Mouse (Mus musculus): ENCODE measurements around the gene Agfg2. TPM values are rescaled to one million over a fixed set of nuclear protein-coding genes. Genes with fewer than 3 reads are reported as not detected.

Gene Agfg2
- polyA plus RNA-seq, 1 experiment from 2014 or later = 14.8 TPM

DNA sequence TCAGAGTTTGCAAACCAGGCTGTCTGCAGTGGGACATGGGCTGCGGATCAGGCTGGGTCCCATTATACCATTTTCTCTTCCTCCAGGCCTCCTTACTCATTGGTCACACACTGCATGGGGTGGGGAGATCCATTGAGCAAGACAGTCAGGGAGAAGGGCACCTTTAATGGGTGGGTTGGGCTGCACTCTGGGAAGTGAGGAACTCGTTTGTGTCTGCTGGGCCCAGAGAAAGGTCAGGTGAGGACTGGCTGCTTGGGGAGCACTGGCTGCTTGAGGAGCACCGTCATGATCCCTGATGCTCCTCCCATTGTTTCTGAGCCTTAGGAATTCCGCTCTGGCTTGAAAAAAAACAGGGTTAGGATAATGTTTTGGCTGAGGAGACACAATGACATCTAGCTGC lies 41.6 kb downstream of the Agfg2 start:
- Histone ChIP-seq H3K27ac (ENCODE audit: low read depth, low read length) (no peak overlapping the region), H3K9ac (ENCODE audit: low read depth, low read length) (no peak overlapping the region), H3K27me3 (ENCODE audit: control insufficient read depth, insufficient read depth, low read length) (peaks cover 7% of the 10 kb centered on the region; the same call in 1 of the 2 replicates), H3K4me2 (replicated peaks; ENCODE audit: low read depth, low read length) (no peak overlapping the region), H3K9me3 (ENCODE audit: control insufficient read depth, low read length) (no peaks in the 10 kb centered on the region), H3K36me3 (ENCODE audit: control insufficient read depth, insufficient read depth, low read length) (peaks cover 40% of the 10 kb centered on the region), H3K4me3 (ENCODE audit: low read length) (no peak overlapping the region), H3K4me1 (ENCODE audit: control insufficient read depth, insufficient read depth, low read length) (peaks cover 16% of the 10 kb centered on the region)
- 56% methylated on average over 4 of the region's 4 CpGs for WGBS
- ATAC-seq (ENCODE audit: low FRiP score, low TSS enrichment) = no peak

DNA sequence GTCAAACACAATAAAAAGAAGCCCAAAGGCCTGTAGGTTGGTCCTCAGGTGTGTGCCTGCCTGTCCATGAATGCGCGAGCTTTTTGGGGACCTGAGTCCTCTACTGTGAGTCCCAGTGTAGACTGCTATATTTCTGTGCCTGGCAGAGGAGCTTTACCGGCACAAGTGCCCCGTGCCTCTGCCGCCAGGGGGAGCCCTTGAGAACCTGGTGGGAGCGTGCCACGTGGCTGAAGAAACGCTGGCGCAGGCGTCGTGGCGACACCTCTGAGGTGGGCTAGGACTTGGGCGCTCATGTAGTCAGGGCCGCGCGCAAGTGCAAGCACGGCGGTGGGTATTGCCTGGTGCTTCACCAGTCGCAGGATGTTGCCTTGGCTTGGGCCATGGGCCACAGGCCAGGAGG lies 43.5 kb downstream of the Agfg2 start, which contains the start of gene Sap25:
Gene Sap25 (plus strand): TSS at position 281 of the 400 bp plus-strand sequence.
- no peak within 1 kb of the TSS for H3K4me3 ChIP-seq (ENCODE audit: low read length)
- peaks cover 7% of the 10 kb centered on the region; the same call in 1 of the 2 replicates for H3K27me3 ChIP-seq (ENCODE audit: control insufficient read depth, insufficient read depth, low read length)
- no peak within 1 kb of the TSS for H3K9ac ChIP-seq (ENCODE audit: low read depth, low read length)
- H3K27ac ChIP-seq (ENCODE audit: low read depth, low read length) = no peak within 1 kb of the TSS
- no peak within 1 kb of the TSS for H3K4me2 ChIP-seq (replicated peaks; ENCODE audit: low read depth, low read length)
- peaks cover 59% of the 10 kb centered on the region for H3K36me3 ChIP-seq (ENCODE audit: control insufficient read depth, insufficient read depth, low read length)
- H3K9me3 ChIP-seq (ENCODE audit: control insufficient read depth, low read length) = no peaks in the 10 kb centered on the region
- ATAC-seq (ENCODE audit: low FRiP score, low TSS enrichment) = no peak
- peaks cover 10% of the 10 kb centered on the region; the same call in 1 of the 2 replicates for H3K4me1 ChIP-seq (ENCODE audit: control insufficient read depth, insufficient read depth, low read length)
- WGBS = 91% methylated on average over 19 of the region's 19 CpGs

DNA sequence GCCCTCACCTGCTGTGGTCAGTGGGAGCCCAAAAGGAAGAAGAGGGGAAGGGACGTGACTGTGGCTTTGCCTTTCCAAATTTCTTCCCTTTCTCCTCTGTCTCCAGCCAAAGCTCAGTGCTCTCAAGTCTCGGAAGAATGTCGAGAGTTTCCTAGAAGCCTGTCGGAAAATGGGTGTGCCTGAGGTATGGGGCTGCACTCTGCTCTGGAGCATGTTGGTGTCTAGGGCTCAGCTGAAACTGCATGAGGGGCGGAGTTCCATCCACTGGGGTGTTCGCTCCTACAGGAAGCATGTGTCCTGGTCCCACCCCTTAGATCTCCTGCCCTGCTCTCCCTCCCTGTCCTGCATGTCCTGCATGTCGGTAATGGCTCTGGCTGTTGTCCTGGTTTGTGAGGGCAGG lies 45.1 kb downstream of the Agfg2 start:
- Histone ChIP-seq H3K4me3 (ENCODE audit: low read length) (no peak overlapping the region), H3K9me3 (ENCODE audit: control insufficient read depth, low read length) (no peaks in the 10 kb centered on the region), H3K4me1 (ENCODE audit: control insufficient read depth, insufficient read depth, low read length) (no peaks in the 10 kb centered on the region), H3K27ac (ENCODE audit: low read depth, low read length) (no peak overlapping the region), H3K9ac (ENCODE audit: low read depth, low read length) (no peak overlapping the region), H3K36me3 (ENCODE audit: control insufficient read depth, insufficient read depth, low read length) (peaks cover 70% of the 10 kb centered on the region), H3K27me3 (ENCODE audit: control insufficient read depth, insufficient read depth, low read length) (no peaks in the 10 kb centered on the region), H3K4me2 (replicated peaks; ENCODE audit: low read depth, low read length) (no peak overlapping the region)
- 83% methylated on average over 7 of the region's 7 CpGs for WGBS
- no peak for ATAC-seq (ENCODE audit: low FRiP score, low TSS enrichment)

DNA sequence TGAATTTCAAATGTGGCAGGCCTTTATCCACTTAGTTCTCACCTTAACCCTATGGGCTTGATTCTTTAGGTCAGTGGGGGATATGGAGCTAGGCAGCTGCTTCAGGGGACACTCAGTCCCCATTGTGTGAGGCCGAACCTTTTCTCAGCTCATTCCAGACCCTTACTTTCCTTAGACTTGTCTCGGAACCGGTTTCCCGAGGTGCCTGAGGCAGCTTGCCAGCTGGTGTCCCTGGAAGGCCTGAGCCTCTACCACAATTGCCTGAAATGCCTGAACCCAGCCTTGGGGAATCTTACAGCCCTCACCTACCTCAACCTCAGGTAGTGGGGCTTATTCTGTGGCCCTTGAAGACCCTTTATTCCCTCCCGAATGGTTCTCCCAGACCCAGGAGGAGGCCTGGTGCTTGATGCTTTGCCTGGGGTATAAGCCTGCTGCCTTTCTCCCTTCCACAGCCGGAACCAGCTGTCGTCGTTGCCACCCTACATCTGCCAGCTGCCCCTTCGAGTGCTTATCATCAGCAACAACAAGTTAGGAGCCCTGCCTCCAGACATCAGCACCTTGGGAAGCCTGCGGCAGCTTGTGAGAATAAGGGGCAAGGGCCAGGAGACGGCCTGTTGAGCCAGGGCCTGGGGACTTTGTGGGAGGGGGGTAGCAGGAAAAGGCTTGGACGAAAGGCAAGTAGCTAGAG lies 51.0 kb downstream of the Agfg2 start:
- Histone ChIP-seq H3K27me3 (ENCODE audit: control insufficient read depth, insufficient read depth, low read length) (no peaks in the 10 kb centered on the region), H3K9ac (ENCODE audit: low read depth, low read length) (peak overlapping the region; percentile 8; the same call in 1 of the 2 replicates), H3K9me3 (ENCODE audit: control insufficient read depth, low read length) (no peaks in the 10 kb centered on the region), H3K27ac (ENCODE audit: low read depth, low read length) (no peak overlapping the region), H3K4me2 (replicated peaks; ENCODE audit: low read depth, low read length) (no peak overlapping the region), H3K36me3 (ENCODE audit: control insufficient read depth, insufficient read depth, low read length) (peaks cover 50% of the 10 kb centered on the region), H3K4me1 (ENCODE audit: control insufficient read depth, insufficient read depth, low read length) (peaks cover 31% of the 10 kb centered on the region), H3K4me3 (ENCODE audit: low read length) (no peak overlapping the region)
- no peak for ATAC-seq (ENCODE audit: low FRiP score, low TSS enrichment)
- 83% methylated on average over 12 of the region's 12 CpGs for WGBS

DNA sequence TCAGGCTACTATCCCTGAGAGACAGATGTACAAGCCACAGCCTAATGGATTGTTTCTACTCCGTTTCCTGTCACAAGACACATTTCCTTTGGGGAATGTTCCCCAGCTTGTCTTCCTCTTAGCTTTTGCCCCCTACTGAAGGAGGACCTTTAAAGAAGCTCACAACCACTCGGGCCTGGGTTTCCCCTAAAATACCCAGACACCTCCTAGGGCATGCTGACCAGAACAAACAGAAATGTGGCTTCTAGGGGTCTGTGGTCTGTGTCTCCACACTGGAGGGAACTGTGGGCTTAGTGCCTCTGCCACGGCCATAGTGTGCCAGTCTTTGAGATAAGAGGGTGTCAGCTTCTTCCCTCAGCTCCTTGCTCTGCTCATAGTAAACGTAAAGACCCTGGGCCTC lies 52.9 kb downstream of the Agfg2 start:
- H3K4me1 ChIP-seq (ENCODE audit: control insufficient read depth, insufficient read depth, low read length) = peaks cover 38% of the 10 kb centered on the region
- H3K4me3 ChIP-seq (ENCODE audit: low read length) = peak overlapping the region; percentile 69; the same call in 1 of the 2 replicates

DNA sequence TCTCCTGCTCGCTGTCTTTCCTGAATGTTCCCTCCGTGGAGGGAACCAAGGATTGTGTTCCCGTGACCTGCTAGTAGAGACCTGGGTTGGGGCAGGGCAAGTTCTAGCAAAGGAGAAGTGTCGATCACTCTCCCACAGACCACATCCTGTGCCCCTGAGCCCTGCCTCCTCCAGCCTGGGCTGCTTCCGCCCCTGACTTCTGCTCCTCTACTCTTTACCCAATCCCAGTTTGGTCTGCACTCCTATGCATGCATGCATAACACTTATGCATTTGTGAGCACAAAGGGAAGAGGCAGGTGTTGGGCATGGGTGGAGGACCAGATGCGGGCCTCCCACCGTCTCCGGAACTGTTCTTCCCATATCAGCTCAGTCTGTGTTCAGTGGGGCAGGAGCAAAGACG lies 53.4 kb downstream of the Agfg2 start:
- Histone ChIP-seq H3K27me3 (ENCODE audit: control insufficient read depth, insufficient read depth, low read length) (no peaks in the 10 kb centered on the region), H3K27ac (ENCODE audit: low read depth, low read length) (peak overlapping the region; percentile 93), H3K4me2 (replicated peaks; ENCODE audit: low read depth, low read length) (peak overlapping the region; percentile 68), H3K4me1 (ENCODE audit: control insufficient read depth, insufficient read depth, low read length) (peaks cover 38% of the 10 kb centered on the region), H3K9ac (ENCODE audit: low read depth, low read length) (peak overlapping the region; percentile 75; the same call in 1 of the 2 replicates), H3K36me3 (ENCODE audit: control insufficient read depth, insufficient read depth, low read length) (peaks cover 27% of the 10 kb centered on the region), H3K4me3 (ENCODE audit: low read length) (peak overlapping the region; percentile 69; the same call in 1 of the 2 replicates), H3K9me3 (ENCODE audit: control insufficient read depth, low read length) (no peaks in the 10 kb centered on the region)
- ATAC-seq (ENCODE audit: low FRiP score, low TSS enrichment) = no peak
- WGBS = 36% methylated on average over 9 of the region's 9 CpGs

More for the DNA sequence above, 52.9 kb downstream of the Agfg2 start:
- Histone ChIP-seq H3K27me3 (ENCODE audit: control insufficient read depth, insufficient read depth, low read length) (no peaks in the 10 kb centered on the region), H3K4me2 (replicated peaks; ENCODE audit: low read depth, low read length) (peak overlapping the region; percentile 68), H3K27ac (ENCODE audit: low read depth, low read length) (peak overlapping the region; percentile 93), H3K36me3 (ENCODE audit: control insufficient read depth, insufficient read depth, low read length) (peaks cover 31% of the 10 kb centered on the region), H3K9me3 (ENCODE audit: control insufficient read depth, low read length) (no peaks in the 10 kb centered on the region), H3K9ac (ENCODE audit: low read depth, low read length) (peak overlapping the region; percentile 75; the same call in 1 of the 2 replicates)
- WGBS = 51% methylated on average over 4 of the region's 4 CpGs
- no peak for ATAC-seq (ENCODE audit: low FRiP score, low TSS enrichment)

DNA sequence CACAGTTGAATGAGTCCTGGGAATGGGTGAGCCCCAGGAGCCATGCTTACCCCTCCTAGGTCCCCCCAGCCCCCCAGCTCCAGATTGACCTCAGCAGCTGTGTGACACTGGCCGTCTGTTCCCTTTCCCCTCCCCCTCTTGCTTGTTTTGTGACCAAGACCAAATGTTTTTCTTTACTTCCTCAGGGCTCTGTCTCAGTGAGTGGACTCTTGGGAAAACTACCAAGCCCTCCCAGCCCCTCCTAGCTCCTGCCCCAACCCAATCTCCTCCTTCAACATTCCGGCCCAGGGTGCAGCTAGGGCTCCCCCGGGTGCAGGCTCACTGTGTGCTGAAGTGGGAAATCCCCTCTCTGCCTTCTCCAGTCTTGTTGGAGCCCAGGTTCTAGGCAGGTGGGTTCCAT lies 53.9 kb downstream of the Agfg2 start:
- H3K9ac ChIP-seq (ENCODE audit: low read depth, low read length) = peak overlapping the region; percentile 75; the same call in 1 of the 2 replicates
- peak overlapping the region; percentile 93 for H3K27ac ChIP-seq (ENCODE audit: low read depth, low read length)
- H3K4me3 ChIP-seq (ENCODE audit: low read length) = peak overlapping the region; percentile 69; the same call in 1 of the 2 replicates
- peak overlapping the region; percentile 68 for H3K4me2 ChIP-seq (replicated peaks; ENCODE audit: low read depth, low read length)
- H3K4me1 ChIP-seq (ENCODE audit: control insufficient read depth, insufficient read depth, low read length) = peaks cover 38% of the 10 kb centered on the region
- ATAC-seq (ENCODE audit: low FRiP score, low TSS enrichment) = no peak
- 5% methylated on average over 3 of the region's 3 CpGs for WGBS
- no peaks in the 10 kb centered on the region for H3K27me3 ChIP-seq (ENCODE audit: control insufficient read depth, insufficient read depth, low read length)
- peaks cover 21% of the 10 kb centered on the region for H3K36me3 ChIP-seq (ENCODE audit: control insufficient read depth, insufficient read depth, low read length)
- no peaks in the 10 kb centered on the region for H3K9me3 ChIP-seq (ENCODE audit: control insufficient read depth, low read length)

DNA sequence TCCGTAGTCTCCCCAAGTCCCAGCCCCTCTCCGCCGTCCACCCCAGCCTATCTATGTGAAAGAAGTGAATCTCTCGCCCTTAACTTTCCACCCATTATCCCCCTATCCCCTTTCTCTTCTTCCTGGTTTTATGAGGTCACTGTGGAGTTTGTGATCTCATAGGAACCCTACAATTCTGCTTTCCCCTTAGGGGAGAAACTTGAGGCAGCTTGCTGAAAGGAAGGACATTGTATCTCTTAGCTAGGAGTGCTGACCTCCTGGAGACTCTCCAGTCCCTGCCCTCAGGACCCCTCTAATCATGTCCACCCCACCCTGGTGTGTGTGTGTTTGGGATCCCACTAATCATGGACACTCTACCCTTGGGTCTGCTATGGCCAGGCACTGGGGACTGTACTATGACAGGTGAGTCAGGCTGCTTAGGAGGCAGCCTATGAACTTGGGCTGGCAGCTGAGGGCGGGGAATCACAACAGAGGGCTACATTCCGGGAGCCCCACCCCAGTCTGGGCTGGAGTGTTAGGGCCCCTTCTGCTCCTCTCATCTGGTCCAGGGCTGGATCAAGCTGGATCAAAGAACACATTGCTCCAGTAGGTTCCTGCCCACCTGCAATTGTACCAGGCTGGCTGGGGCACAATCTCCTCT lies 54.5 kb downstream of the Agfg2 start:
- Histone ChIP-seq H3K27ac (ENCODE audit: low read depth, low read length) (peak overlapping the region; percentile 93), H3K9me3 (ENCODE audit: control insufficient read depth, low read length) (no peaks in the 10 kb centered on the region), H3K4me2 (replicated peaks; ENCODE audit: low read depth, low read length) (peak overlapping the region; percentile 68), H3K4me1 (ENCODE audit: control insufficient read depth, insufficient read depth, low read length) (peaks cover 38% of the 10 kb centered on the region), H3K4me3 (ENCODE audit: low read length) (peak overlapping the region; percentile 69), H3K27me3 (ENCODE audit: control insufficient read depth, insufficient read depth, low read length) (no peaks in the 10 kb centered on the region), H3K36me3 (ENCODE audit: control insufficient read depth, insufficient read depth, low read length) (peaks cover 15% of the 10 kb centered on the region), H3K9ac (ENCODE audit: low read depth, low read length) (peak overlapping the region; percentile 75)
- ATAC-seq (ENCODE audit: low FRiP score, low TSS enrichment) = no peak
- WGBS = 16% methylated on average over 6 of the region's 6 CpGs

DNA sequence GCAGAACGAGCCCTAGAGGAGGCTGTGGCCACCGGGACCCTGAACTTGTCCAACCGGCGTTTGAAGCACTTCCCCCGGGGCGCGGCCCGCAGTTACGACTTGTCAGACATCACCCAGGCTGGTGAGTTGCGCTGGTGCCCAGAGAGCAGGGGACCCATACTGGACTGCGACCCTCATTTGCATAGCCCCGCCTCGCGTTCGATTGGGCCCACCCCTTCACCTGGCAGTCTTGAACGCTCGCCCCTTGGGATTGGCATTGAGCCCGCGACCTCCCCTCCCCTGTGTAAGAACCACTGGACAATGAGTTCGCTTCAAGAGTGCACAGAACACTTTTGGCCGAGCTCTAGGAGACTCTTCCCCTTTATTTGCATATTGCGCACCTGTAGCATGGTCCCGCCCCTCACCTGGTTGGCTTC lies 55.2 kb downstream of the Agfg2 start:
- Histone ChIP-seq H3K27me3 (ENCODE audit: control insufficient read depth, insufficient read depth, low read length) (no peaks in the 10 kb centered on the region), H3K9ac (ENCODE audit: low read depth, low read length) (peak overlapping the region; percentile 75), H3K4me1 (ENCODE audit: control insufficient read depth, insufficient read depth, low read length) (peaks cover 38% of the 10 kb centered on the region), H3K27ac (ENCODE audit: low read depth, low read length) (peak overlapping the region; percentile 93), H3K4me3 (ENCODE audit: low read length) (peak overlapping the region; percentile 69), H3K9me3 (ENCODE audit: control insufficient read depth, low read length) (no peaks in the 10 kb centered on the region), H3K36me3 (ENCODE audit: control insufficient read depth, insufficient read depth, low read length) (peaks cover 14% of the 10 kb centered on the region), H3K4me2 (replicated peaks; ENCODE audit: low read depth, low read length) (peak overlapping the region; percentile 68)
- peak; percentile 58 for ATAC-seq (ENCODE audit: low FRiP score, low TSS enrichment)
- 1% methylated on average over 23 of the region's 23 CpGs for WGBS
